Mouse (Mus musculus) liver, postnatal 0 days (tissue): ENCODE data around the gene Celf2.

ENCODE experiments used
- CTCF ChIP-seq: sonication (generic); IDR thresholded peaks from 2 replicates; pipeline ENCODE4 v1.5.1; 2016; ENCODE audit warnings: antibody characterized with exemption, low read depth
- EP300 ChIP-seq: IDR thresholded peaks from 2 replicates; pipeline ENCODE4 v1.6.1; 2016; ENCODE audit warnings: antibody characterized with exemption, low read depth, mild to moderate bottlenecking

DNA sequence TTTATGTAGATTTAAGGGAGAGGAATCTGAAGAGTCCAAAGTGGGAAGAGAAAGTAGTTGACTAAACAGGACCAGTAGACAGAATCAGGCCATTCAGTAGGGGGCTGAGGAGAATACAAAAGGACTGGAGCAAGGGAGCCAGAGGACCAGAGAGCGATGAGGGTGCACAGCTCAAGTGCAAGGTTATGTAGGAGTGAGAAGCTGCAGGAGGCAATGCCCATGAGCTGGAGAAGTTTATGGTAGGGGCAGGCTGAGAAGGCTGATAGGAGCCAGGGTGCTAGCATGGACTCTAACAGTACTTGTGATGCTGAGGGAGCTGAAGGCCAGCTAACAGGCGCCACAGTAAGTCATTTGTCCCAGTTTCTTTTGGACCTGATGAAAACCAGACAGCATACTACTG is 718.5 kb downstream of the Celf2 start:
- TF ChIP-seq EP300 (no peak), CTCF (no peak)
